Mouse (Mus musculus) gastrocnemius, postnatal 4 days (tissue): ENCODE data around the gene Cntnap5b. TPM values are rescaled to one million over a fixed set of nuclear protein-coding genes. Genes with fewer than 3 reads are reported as not detected.

Source experiments
- DNase-seq, 2 experiments: peaks; one replicate each; pipeline ENCODE4 v3.0.0; 2021 to 2022; ENCODE audit warnings: low spot score in 2 of 2, mixed read lengths in 2 of 2
- total RNA-seq, 2 experiments: library from RNA; stranded (reverse); gene quantifications; 2 replicates each; pipeline ENCODE4 v1.2.3; 2021

The Cntnap5b gene
- total RNA-seq, 2 experiments from 2014 or later, result 0.34 to 0.41 TPM

GRCm38 (mm10) chr1:100163588-100164357 is 391.2 kb downstream of the Cntnap5b start:
- no peak for DNase-seq

- no peak for DNase-seq
Measured at GRCm38 (mm10) chr1:100171566-100171965, 399.0 kb downstream of the Cntnap5b start.

- peak in 1 of 2 experiments; percentile 8 for DNase-seq
Measured at GRCm38 (mm10) chr1:100180050-100180449, 407.5 kb downstream of the Cntnap5b start.

- DNase-seq, result no peak
Measured at GRCm38 (mm10) chr1:100231980-100232608, 459.5 kb downstream of the Cntnap5b start.

- no peak for DNase-seq
Measured at GRCm38 (mm10) chr1:100251964-100252363, 479.4 kb downstream of the Cntnap5b start.

GRCm38 (mm10) chr1:100310687-100311086 is 538.1 kb downstream of the Cntnap5b start:
- DNase-seq, result no peak

GRCm38 (mm10) chr1:100331066-100331465 is 558.5 kb downstream of the Cntnap5b start:
- DNase-seq, result no peak

- DNase-seq, result no peak
Measured at GRCm38 (mm10) chr1:100369415-100370113, 597.0 kb downstream of the Cntnap5b start.

- DNase-seq, result no peak
Measured at GRCm38 (mm10) chr1:100386252-100386651, 613.7 kb downstream of the Cntnap5b start.

GRCm38 (mm10) chr1:100394034-100394433 is 621.5 kb downstream of the Cntnap5b start:
- DNase-seq, result no peak

GRCm38 (mm10) chr1:100416658-100417224 is 644.2 kb downstream of the Cntnap5b start:
- no peak for DNase-seq

- DNase-seq, result no peak
Measured at GRCm38 (mm10) chr1:100430038-100430774, 657.6 kb downstream of the Cntnap5b start.

GRCm38 (mm10) chr1:100463877-100464276 is 691.3 kb downstream of the Cntnap5b start:
- no peak for DNase-seq

GRCm38 (mm10) chr1:100465226-100465625 is 692.7 kb downstream of the Cntnap5b start:
- no peak for DNase-seq

- DNase-seq, result no peak
Measured at GRCm38 (mm10) chr1:100467595-100467994, 695.0 kb downstream of the Cntnap5b start.

- no peak for DNase-seq
Measured at GRCm38 (mm10) chr1:100509866-100510265, 737.3 kb downstream of the Cntnap5b start.
